Mouse (Mus musculus) G1E (cell line): Measurements from ENCODE around the gene Axin1. TPM values are rescaled to one million over a fixed set of nuclear protein-coding genes. Genes with fewer than 3 reads are reported as not detected.
"Not testable (repeated sequence)": the region's sequence is repeated elsewhere in the genome, so short reads cannot be mapped to it uniquely, and the experiment has no call there.

Experiments
- ATAC-seq: 2 replicates; pipeline ENCODE4 v1.8.0; 2016; ENCODE audit warnings: mild to moderate bottlenecking; ENCODE audit not compliant: insufficient number of reproducible peaks, poor library complexity, low FRiP score, severe bottlenecking; ENCODE audit errors: extremely low read depth
- DNase-seq: peaks from one replicate; pipeline ENCODE4 v3.0.0; 2012; ENCODE audit warnings: low spot score
- H3K27me3 ChIP-seq: 2 replicates; pipeline ENCODE4 v1.6.1; 2012; ENCODE audit warnings: mild to moderate bottlenecking, low read length, inconsistent platforms; ENCODE audit not compliant: insufficient read depth
- H3K36me3 ChIP-seq: replicated peaks from 2 replicates; pipeline ENCODE3; 2012; ENCODE audit warnings: mild to moderate bottlenecking, inconsistent platforms
- H3K4me1 ChIP-seq: 2 replicates; pipeline ENCODE4 v1.6.1; 2012; ENCODE audit warnings: low read depth, low read length, inconsistent platforms, mixed read lengths; ENCODE audit not compliant: insufficient read depth
- H3K4me3 ChIP-seq: 2 replicates; pipeline ENCODE4 v1.5.1; 2012; ENCODE audit warnings: low read depth, mild to moderate bottlenecking, inconsistent platforms, low read length, moderate library complexity, mixed read lengths
- H3K9me3 ChIP-seq: replicated peaks from 2 replicates; pipeline ENCODE4 v1.6.1; 2012; ENCODE audit warnings: inconsistent platforms
- CTCF ChIP-seq: IDR thresholded peaks from 2 replicates; pipeline ENCODE4 v1.5.1; 2012; ENCODE audit warnings: low read depth, low read length, inconsistent platforms, mixed read lengths
- GATA1 ChIP-seq: IDR thresholded peaks from 2 replicates; pipeline ENCODE4 v1.6.1; 2012; ENCODE audit warnings: borderline replicate concordance, low read length, inconsistent platforms, mixed read lengths
- GATA2 ChIP-seq: IDR thresholded peaks from 2 replicates; pipeline ENCODE4 v1.6.1; 2012; ENCODE audit warnings: low read depth, low read length, inconsistent platforms, borderline replicate concordance
- POLR2AphosphoS5 ChIP-seq: IDR thresholded peaks from 2 replicates; pipeline ENCODE4 v1.6.1; 2012; ENCODE audit warnings: low read depth, low read length, inconsistent platforms; ENCODE audit not compliant: insufficient replicate concordance
- TAL1 ChIP-seq: conservative IDR thresholded peaks from 2 replicates; pipeline ENCODE4 v1.6.1; 2012; ENCODE audit warnings: low read depth, low read length, inconsistent platforms, mixed read lengths
- polyA plus RNA-seq: library from polyadenylated mRNA; stranded (reverse); fragments of >175 nt; gene quantifications from 2 replicates; pipeline ENCODE4 v1.2.3, GENCODE M21; 2012
- total RNA-seq, 2 experiments: library from RNA; stranded (forward) in 1 of 2; stranded (reverse) in 1 of 2; fragments of 200-1000 nt in 1 of 2; fragments of >200 nt in 1 of 2; fragmentation: Nextera tagmentation in 1 of 2; gene quantifications; 2 replicates each; pipeline ENCODE4 v1.2.3; 2014 to 2017

The Axin1 gene
- total and polyA plus RNA-seq, 3 experiments, result 45.5 to 96.7 (median 87.3) TPM

GRCm38 (mm10) chr17:26149056-26149455, 10.6 kb downstream of the Axin1 start:
- DNase-seq, result no peak
- H3K4me1 ChIP-seq, result peaks cover 4% of the 10 kb centered on the region; the same call in 1 of the 2 replicates
- no peak for ATAC-seq
- H3K9me3 ChIP-seq, result 0 out of 2 replicates have a peak, but pooled peaks cover 2% of the 10 kb centered on the region
- peaks cover 87% of the 10 kb centered on the region for H3K36me3 ChIP-seq
- no peak overlapping the region for H3K4me3 ChIP-seq
- H3K27me3 ChIP-seq, result no peaks in the 10 kb centered on the region
- no peak for TF ChIP-seq GATA1

DNA sequence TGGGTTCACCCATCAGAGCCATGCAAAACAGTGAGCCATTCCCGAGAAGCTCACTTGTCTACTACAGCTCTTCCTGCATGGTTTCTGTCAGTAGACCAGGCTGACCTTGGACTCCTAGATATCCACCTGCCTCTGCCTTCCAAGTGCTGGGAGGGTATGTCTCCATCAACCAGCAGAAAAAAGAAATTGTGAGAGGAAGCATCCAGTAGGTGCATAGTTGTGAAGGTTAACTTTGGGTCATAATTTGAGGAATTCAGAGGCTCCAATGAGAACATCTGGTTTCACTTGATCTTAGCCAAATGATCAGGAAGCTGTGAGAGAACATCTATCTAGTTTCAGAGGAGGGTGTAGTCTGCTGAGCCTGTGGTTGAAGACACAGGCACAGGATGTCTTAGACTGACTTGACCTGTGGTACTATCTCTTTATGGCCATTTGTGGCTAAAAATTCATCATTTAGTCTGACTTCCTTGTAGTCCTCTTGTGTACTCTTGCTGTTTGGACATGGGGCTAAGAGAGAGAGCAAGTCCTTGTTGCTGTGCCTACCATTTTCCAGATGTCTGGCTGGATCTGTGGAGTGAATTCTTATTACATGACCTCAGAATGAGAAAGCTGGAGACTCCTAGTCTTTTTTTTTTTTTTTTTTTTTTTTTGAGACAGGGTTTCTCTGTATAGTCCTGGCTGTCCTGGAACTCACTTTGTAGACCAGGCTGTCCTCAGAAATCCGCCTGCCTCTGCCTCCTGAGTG, 13.6 kb downstream of the Axin1 start:
- no peak for DNase-seq
- peaks cover 83% of the 10 kb centered on the region for H3K36me3 ChIP-seq
- ATAC-seq, result no peak
- no peaks in the 10 kb centered on the region for H3K27me3 ChIP-seq
- H3K4me3 ChIP-seq, result no peak overlapping the region
- TF ChIP-seq GATA2, result no peak
- no peak for TF ChIP-seq POLR2AphosphoS5
- TF ChIP-seq TAL1, result no peak
- TF ChIP-seq GATA1, result no peak
- no peak for TF ChIP-seq CTCF
- H3K9me3 ChIP-seq, result 0 out of 2 replicates have a peak, but pooled peaks cover 2% of the 10 kb centered on the region
- H3K4me1 ChIP-seq, result no peaks in the 10 kb centered on the region

DNA sequence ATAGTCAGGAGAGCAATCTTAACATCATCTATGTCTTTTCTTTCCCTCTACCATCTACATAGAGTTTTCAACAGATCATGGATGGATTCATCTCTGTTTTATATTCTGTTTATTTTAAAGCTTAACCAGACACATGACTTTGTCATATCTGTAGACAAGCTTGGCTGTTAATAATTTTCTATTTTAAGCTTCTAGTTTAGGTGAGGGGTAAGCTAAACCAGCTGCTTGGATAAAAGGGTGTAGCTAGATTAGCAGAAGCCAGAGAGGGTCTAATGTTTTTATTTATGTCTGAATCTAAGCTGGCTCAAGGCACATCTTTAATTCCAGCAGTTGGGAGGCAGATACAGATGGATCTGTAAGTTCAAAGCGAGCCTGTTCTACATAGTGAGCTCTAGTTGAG, 24.2 kb downstream of the Axin1 start:
- TF ChIP-seq GATA2 (no peak), TAL1 (no peak), POLR2AphosphoS5 (no peak), CTCF (no peak), GATA1 (no peak)
- Histone ChIP-seq H3K4me3 (no peak overlapping the region), H3K27me3 (no peaks in the 10 kb centered on the region), H3K4me1 (peaks cover 2% of the 10 kb centered on the region; the same call in 1 of the 2 replicates), H3K9me3 (no peaks in the 10 kb centered on the region), H3K36me3 (peaks cover 51% of the 10 kb centered on the region)
- DNase-seq (no peak), ATAC-seq (no peak)

DNA sequence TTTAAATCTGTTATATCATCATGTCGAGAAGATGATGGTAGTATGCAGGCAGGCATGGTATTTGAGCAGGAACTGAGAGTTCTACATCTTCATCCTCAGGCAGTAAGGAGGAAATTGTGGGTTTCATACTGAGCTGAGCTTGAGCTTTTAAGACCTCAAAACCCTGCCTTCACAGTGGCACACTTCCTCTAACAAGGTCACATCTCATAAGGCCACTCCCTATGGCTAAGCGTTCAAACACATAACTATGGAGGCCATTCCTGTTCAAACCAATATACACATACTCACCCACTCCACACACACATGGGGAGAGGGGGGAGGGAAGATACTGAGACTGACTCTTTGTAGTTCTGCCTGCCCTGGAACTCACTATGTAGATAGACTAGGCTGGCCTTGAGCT, 29.6 kb downstream of the Axin1 start:
- peaks cover 61% of the 10 kb centered on the region for H3K36me3 ChIP-seq
- no peak overlapping the region for H3K4me3 ChIP-seq
- DNase-seq (no peak), ATAC-seq (no peak)
- H3K4me1 ChIP-seq, result peaks cover 16% of the 10 kb centered on the region
- H3K27me3 ChIP-seq, result no peaks in the 10 kb centered on the region
- no peaks in the 10 kb centered on the region for H3K9me3 ChIP-seq
- TF ChIP-seq CTCF (no peak), GATA2 (no peak)

DNA sequence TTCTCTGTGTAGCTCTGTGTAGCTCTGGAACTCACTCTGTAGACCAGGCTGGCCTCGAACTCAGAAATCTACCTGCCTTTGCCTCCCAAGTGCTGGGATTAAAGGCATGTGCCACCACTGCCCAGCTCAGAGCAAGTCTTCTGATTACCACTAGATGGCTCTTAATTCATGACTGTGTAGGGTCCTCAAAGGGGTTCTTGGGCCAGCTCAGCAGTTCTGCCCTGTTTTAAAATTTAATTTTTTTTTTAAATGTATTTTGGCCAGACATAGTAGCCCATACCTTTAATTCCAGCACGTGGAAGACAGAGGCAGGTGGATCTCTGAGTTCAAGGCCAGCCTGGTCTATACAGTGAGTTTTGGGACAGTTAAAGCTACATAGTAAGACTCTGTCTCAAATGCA, 36.8 kb downstream of the Axin1 start:
- H3K27me3 ChIP-seq, DNase-seq, H3K4me3 ChIP-seq, H3K4me1 ChIP-seq, H3K9me3 ChIP-seq, ATAC-seq: not testable (repeated sequence)
- H3K36me3 ChIP-seq, result peaks cover 64% of the 10 kb centered on the region

GRCm38 (mm10) chr17:26178611-26179010, 40.1 kb downstream of the Axin1 start:
- peaks cover 78% of the 10 kb centered on the region for H3K36me3 ChIP-seq
- no peaks in the 10 kb centered on the region for H3K27me3 ChIP-seq
- no peak overlapping the region for H3K4me3 ChIP-seq
- ATAC-seq, result no peak
- DNase-seq, result no peak
- H3K4me1 ChIP-seq, result no peaks in the 10 kb centered on the region
- no peaks in the 10 kb centered on the region for H3K9me3 ChIP-seq
- no peak for TF ChIP-seq POLR2AphosphoS5
- TF ChIP-seq GATA2, result no peak
- no peak for TF ChIP-seq GATA1

GRCm38 (mm10) chr17:26181179-26181578, 42.7 kb downstream of the Axin1 start:
- DNase-seq (no peak), ATAC-seq (no peak)
- Histone ChIP-seq H3K9me3 (no peaks in the 10 kb centered on the region), H3K4me1 (no peaks in the 10 kb centered on the region), H3K4me3 (no peak overlapping the region), H3K27me3 (no peaks in the 10 kb centered on the region), H3K36me3 (peaks cover 78% of the 10 kb centered on the region)
- TF ChIP-seq CTCF (no peak), TAL1 (no peak), POLR2AphosphoS5 (no peak), GATA1 (no peak), GATA2 (no peak)
